Mouse (Mus musculus) forebrain, embryonic 16.5 days (tissue): ENCODE measurements around the gene Ifitm1. TPM values are rescaled to one million over a fixed set of nuclear protein-coding genes. Genes with fewer than 3 reads are reported as not detected.
"Not testable (repeated sequence)": the region's sequence is repeated elsewhere in the genome, so short reads cannot be mapped to it uniquely, and the experiment has no call there.

Experiments
- ATAC-seq: fragments of 200-750 bp; cut with Nextera tagmentation; 2 replicates; pipeline ENCODE4 v1.8.0; 2017; ENCODE audit warnings: mild to moderate bottlenecking, moderate library complexity
- H3K27ac ChIP-seq: fragments of 300-500 bp; sonication (generic); 2 replicates; pipeline ENCODE4 v1.5.1; 2014; ENCODE audit warnings: low read length, control low read depth
- H3K27me3 ChIP-seq: fragments of 300-500 bp; sonication (generic); replicated peaks from 2 replicates; pipeline ENCODE4 v1.6.1; 2014; ENCODE audit warnings: low read length; ENCODE audit not compliant: control insufficient read depth, insufficient read depth
- H3K36me3 ChIP-seq: fragments of 300-500 bp; sonication (generic); 2 replicates; pipeline ENCODE4 v1.6.1; 2014; ENCODE audit not compliant: control insufficient read depth, insufficient read depth
- H3K4me1 ChIP-seq: fragments of 300-500 bp; sonication (generic); replicated peaks from 2 replicates; pipeline ENCODE4 v1.6.1; 2014; ENCODE audit warnings: low read length; ENCODE audit not compliant: control insufficient read depth, insufficient read depth
- H3K4me2 ChIP-seq: fragments of 300-500 bp; sonication (generic); 2 replicates; pipeline ENCODE4 v1.6.1; 2014; ENCODE audit warnings: mild to moderate bottlenecking, low read length, control low read depth
- H3K4me3 ChIP-seq: fragments of 300-500 bp; sonication (generic); replicated peaks from 2 replicates; pipeline ENCODE4 v1.5.1; 2014; ENCODE audit warnings: mild to moderate bottlenecking, low read length, control low read depth
- H3K9ac ChIP-seq: fragments of 300-500 bp; sonication (generic); replicated peaks from 2 replicates; pipeline ENCODE4 v1.6.1; 2014; ENCODE audit warnings: low read depth, low read length, control low read depth
- H3K9me3 ChIP-seq: fragments of 300-500 bp; sonication (generic); 2 replicates; pipeline ENCODE4 v1.6.1; 2016; ENCODE audit warnings: low read length; ENCODE audit not compliant: control insufficient read depth
- WGBS: fragments of 180-500 bp; shearing (Covaris S2); extraction: QIAGEN DNeasy Blood & Tissue Kit; methylation state at CpG from one replicate; pipeline ENCODE4 v1.1.7; 2014; 5-methylcytosine and 5-hydroxymethylcytosine counted together
- polyA plus RNA-seq: library from polyadenylated mRNA; unstranded; fragments of >200 nt; fragmentation: Nextera tagmentation; extraction: Ambion mirVana; gene quantifications from 2 replicates; pipeline ENCODE4 v1.2.1, GENCODE M21; 2015

Gene Ifitm1
- polyA plus RNA-seq, 1 experiment from 2014 or later: 9.0 TPM

- no peak for ATAC-seq
- Histone ChIP-seq H3K4me3 (no peak overlapping the region), H3K36me3 (no peaks in the 10 kb centered on the region), H3K9ac (no peak overlapping the region), H3K27ac (no peak overlapping the region), H3K9me3 (no peaks in the 10 kb centered on the region), H3K4me1 (no peaks in the 10 kb centered on the region), H3K27me3 (no peaks in the 10 kb centered on the region), H3K4me2 (no peak overlapping the region)
- WGBS: 54% methylated on average over 7 of the region's 7 CpGs
Measured at GRCm38 (mm10) chr7:140970931-140971330, 3.9 kb downstream of the Ifitm1 start.

- Histone ChIP-seq H3K27ac (no peak overlapping the region), H3K27me3 (no peaks in the 10 kb centered on the region), H3K9ac (no peak overlapping the region), H3K4me1 (no peaks in the 10 kb centered on the region), H3K4me3 (no peak overlapping the region), H3K4me2 (no peak overlapping the region), H3K9me3 (no peaks in the 10 kb centered on the region), H3K36me3 (no peaks in the 10 kb centered on the region)
- ATAC-seq: no peak
- 84% methylated on average over 8 of the region's 8 CpGs for WGBS
Measured at GRCm38 (mm10) chr7:140971479-140972171, 4.6 kb downstream of the Ifitm1 start.

DNA sequence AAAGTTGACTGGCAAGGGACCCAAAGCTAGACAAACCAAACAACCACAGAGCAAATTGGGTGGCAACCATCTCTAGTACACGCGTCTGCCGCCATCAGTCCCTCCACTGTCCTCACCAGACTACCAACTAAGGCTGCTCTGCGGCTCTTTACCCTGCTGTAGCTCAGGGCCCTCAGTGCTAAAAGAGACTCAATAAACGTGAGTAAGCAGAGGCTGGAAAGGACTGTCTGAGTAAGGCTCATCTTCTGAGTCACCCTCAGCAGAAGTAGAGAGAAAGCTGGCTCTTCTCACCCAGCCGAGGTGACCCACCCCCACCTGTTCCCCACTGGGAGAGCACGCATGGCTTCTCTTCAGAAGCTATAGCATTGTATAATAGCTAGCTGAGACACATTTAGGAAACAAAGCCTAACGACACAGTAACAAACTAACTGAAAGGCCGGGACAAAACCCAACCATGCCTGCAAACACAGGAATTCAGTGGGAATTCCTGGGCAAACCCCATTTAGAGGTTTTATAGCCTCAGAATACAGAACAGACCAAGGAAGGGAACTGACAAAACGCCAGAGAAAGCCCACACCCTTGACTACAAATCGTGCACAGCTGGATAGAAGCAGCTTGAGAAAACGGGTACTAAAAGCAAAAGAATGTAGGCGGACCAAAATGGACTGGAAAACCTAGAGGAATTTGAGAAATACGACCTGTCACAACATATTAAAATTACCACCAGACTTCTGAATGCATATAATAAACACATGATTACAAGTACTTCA, 6.6 kb downstream of the Ifitm1 start:
- ATAC-seq: no peak
- Histone ChIP-seq H3K4me3 (no peak overlapping the region), H3K4me1 (no peaks in the 10 kb centered on the region), H3K4me2 (no peak overlapping the region), H3K36me3 (no peaks in the 10 kb centered on the region), H3K27me3 (no peaks in the 10 kb centered on the region), H3K9me3 (no peaks in the 10 kb centered on the region), H3K27ac (no peak overlapping the region), H3K9ac (no peak overlapping the region)
- 17% methylated on average over 14 of the region's 14 CpGs for WGBS

DNA sequence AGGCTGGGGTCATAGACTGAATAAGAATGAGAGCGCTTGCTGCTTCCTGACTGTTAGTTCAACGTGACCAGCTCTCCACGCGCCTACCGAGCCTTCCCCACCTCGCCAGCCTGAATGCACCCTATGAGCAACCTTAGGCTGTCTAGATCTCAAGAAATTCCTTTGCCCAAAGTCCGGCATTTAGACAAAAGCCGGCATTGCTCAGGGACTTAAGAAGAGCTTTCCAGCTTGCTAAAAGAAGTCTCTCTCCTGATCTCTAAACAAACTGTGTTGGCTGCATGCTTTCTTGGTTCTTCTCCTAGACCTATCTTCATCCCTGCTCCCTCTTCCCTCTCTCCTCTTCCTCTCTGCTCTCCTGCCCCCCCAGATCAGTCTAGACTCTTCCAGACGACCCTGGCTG, 7.9 kb downstream of the Ifitm1 start:
- H3K9ac ChIP-seq: no peak overlapping the region
- no peak overlapping the region for H3K4me2 ChIP-seq
- H3K36me3 ChIP-seq: no peaks in the 10 kb centered on the region
- no peaks in the 10 kb centered on the region for H3K27me3 ChIP-seq
- WGBS: 13% methylated on average over 9 of the region's 9 CpGs
- no peaks in the 10 kb centered on the region for H3K9me3 ChIP-seq
- ATAC-seq: no peak
- no peak overlapping the region for H3K4me3 ChIP-seq
- no peak overlapping the region for H3K27ac ChIP-seq
- no peaks in the 10 kb centered on the region for H3K4me1 ChIP-seq

GRCm38 (mm10) chr7:140975465-140975864, 8.4 kb downstream of the Ifitm1 start:
- H3K9me3 ChIP-seq: no peaks in the 10 kb centered on the region
- no peak overlapping the region for H3K27ac ChIP-seq
- ATAC-seq: no peak
- no peaks in the 10 kb centered on the region for H3K27me3 ChIP-seq
- no peak overlapping the region for H3K4me3 ChIP-seq
- WGBS: 34% methylated on average over 3 of the region's 3 CpGs
- no peak overlapping the region for H3K9ac ChIP-seq
- H3K4me1 ChIP-seq: no peaks in the 10 kb centered on the region
- H3K4me2 ChIP-seq: no peak overlapping the region
- no peaks in the 10 kb centered on the region for H3K36me3 ChIP-seq

GRCm38 (mm10) chr7:140976720-140977119, 9.7 kb downstream of the Ifitm1 start:
- H3K27ac ChIP-seq, H3K4me2 ChIP-seq, ATAC-seq, H3K9ac ChIP-seq, H3K4me1 ChIP-seq, H3K27me3 ChIP-seq, H3K4me3 ChIP-seq, H3K9me3 ChIP-seq, H3K36me3 ChIP-seq: not testable (repeated sequence)
- WGBS: 94% methylated on average over 9 of the region's 9 CpGs

DNA sequence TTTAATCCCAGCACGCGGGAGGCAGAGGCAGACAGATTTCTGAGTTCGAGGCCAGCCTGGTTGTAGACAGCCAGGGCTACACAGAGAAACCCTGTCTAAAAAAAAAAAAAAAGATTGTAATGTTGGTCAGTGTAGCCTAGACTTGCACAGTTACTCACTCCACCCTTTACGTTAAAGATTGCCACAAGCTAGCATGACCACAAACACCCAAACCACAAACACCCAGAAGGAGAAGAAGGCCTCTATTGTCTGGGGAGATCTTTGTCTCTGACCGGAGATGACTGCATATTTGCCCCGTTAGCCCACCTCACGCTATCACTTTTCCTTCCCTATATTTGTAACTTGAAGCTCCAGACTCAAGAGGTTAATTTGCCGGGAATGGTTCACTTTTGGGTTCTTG, 14.7 kb downstream of the Ifitm1 start:
- Histone ChIP-seq H3K4me2 (no peak overlapping the region), H3K27me3 (no peaks in the 10 kb centered on the region), H3K27ac (no peak overlapping the region), H3K4me3 (no peak overlapping the region), H3K9ac (no peak overlapping the region), H3K4me1 (no peaks in the 10 kb centered on the region), H3K36me3 (no peaks in the 10 kb centered on the region), H3K9me3 (no peaks in the 10 kb centered on the region)
- WGBS: 93% methylated on average over 8 of the region's 8 CpGs
- ATAC-seq: no peak

DNA sequence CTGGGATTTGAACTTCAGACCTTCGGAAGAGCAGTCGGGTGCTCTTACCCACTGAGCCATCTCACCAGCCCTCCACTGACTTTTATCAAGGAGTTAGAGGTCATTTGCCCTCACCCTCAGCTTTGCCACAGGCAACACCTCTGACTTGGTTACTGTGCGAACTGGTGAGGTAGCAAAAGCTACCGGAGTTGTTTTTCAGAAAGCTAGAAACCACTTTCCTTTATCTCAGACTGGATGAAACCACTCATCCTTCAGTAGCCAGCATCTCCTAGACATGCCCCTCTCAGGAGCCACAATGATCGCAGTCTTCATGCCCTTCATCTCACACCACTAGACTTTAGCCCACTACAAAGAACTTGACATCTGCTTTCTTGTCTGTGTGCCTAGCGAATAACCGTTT, 15.9 kb downstream of the Ifitm1 start:
- Histone ChIP-seq H3K9me3 (no peaks in the 10 kb centered on the region), H3K27ac (no peak overlapping the region), H3K4me3 (no peak overlapping the region), H3K4me2 (no peak overlapping the region), H3K4me1 (no peaks in the 10 kb centered on the region), H3K36me3 (no peaks in the 10 kb centered on the region), H3K9ac (no peak overlapping the region), H3K27me3 (no peaks in the 10 kb centered on the region)
- WGBS: 94% methylated on average over 7 of the region's 7 CpGs
- ATAC-seq: no peak

GRCm38 (mm10) chr7:140987182-140988138, 20.4 kb downstream of the Ifitm1 start:
- H3K9ac ChIP-seq: no peak overlapping the region
- ATAC-seq: no peak
- 87% methylated on average over 17 of the region's 17 CpGs for WGBS
- H3K36me3 ChIP-seq: no peaks in the 10 kb centered on the region
- no peaks in the 10 kb centered on the region for H3K4me1 ChIP-seq
- H3K4me3 ChIP-seq: no peak overlapping the region
- no peaks in the 10 kb centered on the region for H3K9me3 ChIP-seq
- H3K27me3 ChIP-seq: no peaks in the 10 kb centered on the region
- no peak overlapping the region for H3K27ac ChIP-seq
- H3K4me2 ChIP-seq: no peak overlapping the region
